Mouse (Mus musculus): ENCODE measurements at regions not wholly inside any gene's neighbourhood (a gene's known extent, or its start where the extent isn't known, plus 50 kb on each side); places are given as distances from the start of the nearest gene placed in this dataset.

- no peak for TF ChIP-seq CTCF (IDR thresholded peaks at IDR 0.05; ENCODE audit: borderline replicate concordance, extremely low read depth, insufficient read depth, insufficient read length)
- TF ChIP-seq POLR2A (IDR thresholded peaks at IDR 0.05; ENCODE audit: borderline replicate concordance, extremely low read depth, insufficient read depth, insufficient read length, poor library complexity, severe bottlenecking): no peak
These were observed 116.3 kb downstream of the Pmp22 start for GRCm38 (mm10) chr11:63245041-63245440.

Measured in brain, embryonic 14.5 days (tissue).